Mouse (Mus musculus) T-helper 17 cell (primary cell): ENCODE measurements around the gene Kif6.

Experiments
- in situ Hi-C, 2 experiments: fragments of 300-600 bp; cut with MboI, MseI; formaldehyde crosslinking; loops; 1 replicate in 1 of 2; 2 replicates in 1 of 2; pipeline ENCODE4 v1.15.1; 2025; ENCODE audit warnings: high pct_unique_total_duplicates in 2 of 2

Gene Kif6

DNA sequence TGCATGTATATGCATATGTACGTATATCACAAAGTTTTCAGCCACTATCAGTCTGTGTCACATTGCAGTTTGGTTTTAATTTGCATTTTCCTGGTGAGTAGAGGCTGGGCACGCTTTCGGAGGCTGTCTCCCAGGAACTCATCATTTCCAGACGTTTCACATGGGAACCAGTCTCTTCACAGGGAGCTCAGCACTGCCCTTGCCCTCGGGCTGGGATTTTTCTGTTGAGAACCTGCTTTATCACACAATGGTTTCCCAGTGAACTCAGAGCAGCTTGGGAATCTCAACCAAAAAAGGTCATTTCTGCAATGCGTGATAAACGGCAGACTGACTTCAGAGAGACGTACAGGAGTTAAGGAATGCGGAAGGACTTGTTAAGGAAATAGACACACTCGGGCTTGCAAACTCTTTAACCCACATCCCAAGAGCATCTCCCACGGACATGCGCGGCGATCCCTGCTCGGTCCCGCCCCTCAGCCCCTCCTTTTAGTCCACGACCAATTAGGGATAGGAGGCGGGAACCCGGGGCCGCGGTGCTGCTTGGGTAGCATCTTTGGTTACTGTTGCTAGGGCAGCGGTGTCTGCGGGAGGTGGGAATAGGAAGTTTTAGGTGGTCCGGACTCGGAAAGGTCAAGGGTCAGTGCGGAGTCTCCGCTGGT is at the start of gene Kif6:
Kif6 (plus strand) TSS at position 560 of the 659 bp plus-strand sequence.
- in situ Hi-C loops, result no loop called here

DNA sequence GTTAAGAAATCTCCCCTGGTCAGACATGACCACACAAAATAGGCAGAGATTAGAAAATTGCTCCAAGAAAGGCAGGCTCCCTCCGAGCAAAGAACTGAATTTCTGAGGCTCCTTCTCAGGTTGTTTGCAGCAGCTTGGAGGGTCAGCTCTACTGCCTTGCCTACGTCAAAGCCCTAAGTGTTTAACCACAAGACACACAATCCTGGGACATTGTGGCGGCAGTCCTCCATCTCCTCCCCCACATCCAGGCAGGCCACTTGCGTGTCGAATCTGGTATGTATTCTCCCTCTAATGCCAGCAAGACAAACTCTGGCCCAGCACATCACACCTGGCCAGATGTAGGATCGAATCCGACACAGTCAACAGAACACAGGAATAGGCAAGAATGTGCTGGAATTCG is 46.2 kb upstream of the Kif6 start:
- in situ Hi-C loops, result no loop called here

DNA sequence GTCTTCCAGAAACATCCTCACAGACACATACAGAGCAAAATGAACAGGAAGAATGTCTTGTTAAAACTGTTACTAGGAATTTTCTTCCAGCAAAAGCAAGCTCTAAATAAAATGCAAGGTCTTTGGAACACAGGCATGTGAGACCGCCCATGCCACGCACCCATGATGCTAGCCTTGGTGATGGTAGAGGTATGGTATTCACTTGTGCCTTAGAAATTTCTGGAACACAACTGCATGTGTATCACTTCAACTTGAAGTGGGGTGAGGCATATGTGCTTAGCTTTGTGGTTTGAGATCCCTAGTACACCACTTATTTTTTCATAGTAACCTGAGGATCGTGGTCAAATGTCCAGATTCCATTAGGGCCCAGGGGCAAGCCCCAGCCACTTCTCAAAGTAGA is 37.6 kb upstream of the Kif6 start:
- in situ Hi-C loops, result loop anchor here in 1 of 2 experiments (25.0 kb wide), 1 partner anchor 1365 kb away; no protein-coding TSS in a partner anchor

DNA sequence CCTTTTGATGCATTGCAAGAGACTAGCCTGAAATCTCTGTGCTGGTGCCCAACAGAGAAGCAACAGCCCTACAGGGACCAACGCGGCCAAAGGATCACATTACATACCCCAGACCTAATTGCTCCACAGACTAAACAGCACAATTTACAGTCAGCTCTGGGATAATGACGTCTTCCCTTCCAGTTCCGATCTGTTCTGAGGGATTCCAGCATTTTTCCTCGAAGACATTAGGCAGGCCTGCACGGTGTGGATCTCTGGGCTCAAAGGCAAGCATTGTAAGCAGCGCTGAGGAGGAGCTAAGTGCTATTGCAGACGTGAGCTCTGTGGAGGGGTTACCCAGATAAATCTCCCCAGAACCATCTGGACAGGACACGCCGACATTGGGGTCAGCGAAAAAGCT is 32.5 kb upstream of the Kif6 start:
- in situ Hi-C loops, result loop anchor here in 1 of 2 experiments (25.0 kb wide), 1 partner anchor 1370 kb away; no protein-coding TSS in a partner anchor

DNA sequence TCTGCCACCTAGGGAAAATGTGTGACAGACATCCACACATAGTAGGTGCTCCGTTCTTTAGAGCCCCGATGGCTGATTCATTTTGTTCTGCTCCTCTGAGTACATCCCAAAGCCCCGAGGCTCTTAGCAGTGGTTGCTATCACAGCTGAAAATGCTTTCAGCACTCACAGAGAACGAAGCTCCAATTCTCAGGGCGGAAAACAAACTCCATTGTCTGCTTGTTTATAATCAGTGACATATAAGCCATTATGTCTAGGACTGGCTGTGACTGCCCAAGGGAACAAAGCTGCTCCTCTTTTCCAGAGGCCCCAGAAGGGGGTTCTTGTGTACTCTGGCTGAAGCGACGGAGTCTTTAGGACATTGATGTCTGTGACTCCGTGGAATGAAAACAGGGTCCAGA is 24.9 kb upstream of the Kif6 start:
- in situ Hi-C loops, result loop anchor here in 1 of 2 experiments (25.0 kb wide), 1 partner anchor 1378 kb away; no protein-coding TSS in a partner anchor

GRCm38 (mm10) chr17:49605397-49605796 is 9.5 kb upstream of the Kif6 start:
- in situ Hi-C loops, result no loop called here

DNA sequence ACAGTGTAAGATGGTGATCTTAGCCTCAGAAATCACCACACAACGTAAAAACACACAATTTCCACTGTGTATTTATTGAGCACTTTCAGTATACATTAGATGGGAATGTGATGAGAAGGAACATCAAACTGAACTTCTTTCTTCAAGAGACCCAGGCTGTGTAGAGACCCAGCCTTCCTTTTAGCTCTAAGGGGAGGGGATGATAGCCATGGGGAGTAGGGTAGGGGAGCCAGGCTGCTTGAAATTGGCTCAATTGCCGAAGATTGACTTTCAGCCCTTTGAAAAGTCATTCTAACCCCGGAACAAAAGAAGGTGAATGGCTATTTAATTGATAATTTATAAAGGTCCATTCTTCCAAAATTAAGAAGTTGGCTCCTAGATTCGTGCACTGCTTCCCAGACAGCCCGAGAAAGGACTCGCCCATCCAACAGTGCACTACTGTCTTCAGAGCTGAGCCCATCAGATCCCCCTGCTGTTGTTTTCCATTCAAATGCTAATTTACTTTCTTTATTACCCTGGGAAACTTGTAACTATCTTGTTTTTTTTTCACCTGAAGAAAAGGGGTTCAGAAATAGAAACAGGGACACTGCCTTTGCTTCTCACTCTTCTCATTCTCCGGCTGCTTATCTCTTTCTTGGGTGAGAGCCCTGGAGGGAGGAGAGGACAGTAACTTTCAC is 7.4 kb upstream of the Kif6 start:
- in situ Hi-C loops, result no loop called here

- in situ Hi-C loops, result no loop called here
These were observed 4.6 kb upstream of the Kif6 start for GRCm38 (mm10) chr17:49610296-49610695.

GRCm38 (mm10) chr17:49615241-49615651 is 310 bp downstream of the Kif6 start:
- in situ Hi-C loops, result no loop called here

DNA sequence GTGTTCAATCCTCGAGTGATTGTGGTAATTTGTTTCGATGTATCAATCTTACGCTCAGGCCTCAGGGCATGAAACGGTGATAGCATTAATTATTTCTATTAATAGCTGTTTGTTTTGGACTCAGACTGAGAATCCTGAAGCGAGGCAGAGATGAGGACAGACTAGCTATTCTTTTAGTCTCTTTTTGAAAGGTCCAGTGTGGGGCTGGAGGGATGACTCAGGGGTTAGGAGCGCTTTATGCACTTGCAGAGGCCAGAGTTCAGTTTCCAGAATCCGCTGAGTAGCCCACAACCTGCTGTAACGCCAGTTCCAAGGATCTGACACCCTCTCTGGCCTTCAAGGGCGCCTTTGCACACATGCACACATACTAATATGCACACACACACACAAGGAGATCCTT is 9.6 kb downstream of the Kif6 start:
- in situ Hi-C loops, result no loop called here

DNA sequence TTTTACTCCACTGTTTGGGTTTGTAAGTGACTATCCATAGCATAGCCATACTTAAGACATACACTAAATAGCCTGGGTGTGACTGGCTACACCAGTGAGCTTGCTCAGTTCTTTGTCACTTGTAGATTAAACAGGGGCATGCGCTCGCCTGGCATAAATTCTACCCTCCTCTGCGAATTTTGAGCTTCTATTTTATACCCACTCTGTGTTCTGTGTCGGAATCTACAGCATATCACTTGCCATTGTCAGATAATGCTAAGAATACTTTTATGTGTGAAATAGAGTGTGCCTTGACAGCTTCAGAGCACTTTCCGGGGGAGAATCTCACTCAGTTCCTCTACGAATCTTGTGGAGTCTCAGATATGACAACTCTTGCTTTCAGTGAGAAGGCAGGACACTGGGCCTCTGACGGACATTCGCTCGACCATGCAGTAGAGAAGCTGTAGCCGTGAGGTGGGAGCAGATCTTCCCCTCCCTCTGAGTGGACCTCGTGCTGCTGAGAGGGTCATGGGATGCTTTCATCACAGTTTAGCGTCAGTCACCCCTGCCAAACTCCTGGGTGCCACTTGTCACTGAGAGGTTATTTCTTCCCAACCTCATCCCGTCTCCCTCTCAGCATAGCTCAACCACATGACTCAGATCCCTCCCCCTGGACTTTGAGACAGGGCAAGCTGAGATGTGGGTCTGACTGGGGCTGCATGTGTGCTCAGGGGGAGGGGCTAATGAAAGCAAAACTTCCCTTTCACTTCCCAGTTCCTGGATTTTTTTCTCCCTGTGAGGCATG is 12.3 kb downstream of the Kif6 start:
- in situ Hi-C loops, result no loop called here

- in situ Hi-C loops, result no loop called here
These were observed 13.9 kb downstream of the Kif6 start for GRCm38 (mm10) chr17:49628875-49629274.

GRCm38 (mm10) chr17:49633041-49633440 is 18.1 kb downstream of the Kif6 start:
- in situ Hi-C loops, result no loop called here

DNA sequence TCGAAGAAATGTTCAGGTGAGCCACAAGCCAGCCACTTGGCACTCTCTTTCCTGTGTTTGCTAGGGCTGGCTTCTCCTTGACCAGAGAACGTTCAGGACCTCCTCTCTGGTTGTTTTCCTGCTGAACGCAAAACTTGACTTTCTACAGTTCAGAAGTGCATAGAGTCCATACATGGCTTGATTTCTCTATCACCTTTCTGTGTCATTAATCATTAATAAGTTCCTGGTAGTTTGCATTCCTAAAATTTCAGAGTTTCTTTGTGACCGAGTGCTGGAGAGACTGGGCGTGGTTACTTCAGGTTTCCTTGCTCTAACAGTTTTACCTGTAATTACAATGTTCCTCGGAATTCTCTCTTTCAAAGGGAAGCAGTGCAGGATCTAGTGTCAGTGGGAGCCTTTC is 27.0 kb downstream of the Kif6 start:
- in situ Hi-C loops, result no loop called here

GRCm38 (mm10) chr17:49642336-49642735 is 27.4 kb downstream of the Kif6 start:
- in situ Hi-C loops, result no loop called here

DNA sequence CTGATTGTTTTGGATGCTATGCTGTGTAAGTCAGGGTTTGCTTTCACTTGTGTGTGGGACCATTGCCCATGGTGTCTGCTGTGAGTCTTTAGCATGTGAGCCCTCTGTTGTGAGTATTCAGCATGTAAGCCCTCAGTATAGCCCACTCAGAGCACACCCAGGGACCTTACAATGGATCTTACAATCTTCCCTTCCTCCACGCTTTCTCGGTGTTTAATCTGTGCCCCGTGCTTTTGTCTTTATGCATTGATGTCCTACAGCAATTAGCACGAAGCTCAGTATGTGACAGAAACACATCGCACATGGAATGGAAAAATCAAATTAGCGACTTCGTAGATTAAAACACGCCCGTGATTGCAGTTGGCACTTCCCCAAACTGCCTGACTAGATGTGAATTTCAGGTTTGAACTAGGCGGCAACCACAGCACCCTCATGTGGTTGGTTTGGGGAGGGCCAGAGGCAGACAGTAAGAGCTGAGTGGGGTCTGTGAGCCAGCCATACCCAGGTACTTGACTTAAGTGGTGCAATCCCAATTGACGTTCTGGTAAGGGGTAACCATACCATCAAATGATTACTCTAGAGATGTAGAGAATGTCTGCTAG is 28.1 kb downstream of the Kif6 start:
- in situ Hi-C loops, result no loop called here

GRCm38 (mm10) chr17:49646267-49646666 is 31.3 kb downstream of the Kif6 start:
- in situ Hi-C loops, result no loop called here

DNA sequence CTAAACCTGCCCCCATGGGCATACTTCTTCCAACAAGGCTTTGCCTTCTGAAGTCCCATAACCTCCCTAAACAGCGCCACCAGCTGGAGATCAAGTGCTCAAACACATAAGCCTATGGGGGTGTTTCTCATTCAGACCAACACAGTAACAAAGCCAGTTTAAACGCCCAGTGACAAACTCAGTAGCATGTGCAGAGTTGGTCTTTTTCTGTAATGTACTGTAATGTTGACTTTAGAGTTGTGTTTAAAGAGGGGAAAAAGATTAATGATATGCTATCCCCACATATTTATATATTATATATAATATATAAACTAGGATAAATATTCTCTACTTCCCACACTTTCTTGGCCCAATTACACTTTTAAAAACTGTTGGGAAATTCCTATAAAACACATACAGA is 34.0 kb downstream of the Kif6 start:
- in situ Hi-C loops, result no loop called here

DNA sequence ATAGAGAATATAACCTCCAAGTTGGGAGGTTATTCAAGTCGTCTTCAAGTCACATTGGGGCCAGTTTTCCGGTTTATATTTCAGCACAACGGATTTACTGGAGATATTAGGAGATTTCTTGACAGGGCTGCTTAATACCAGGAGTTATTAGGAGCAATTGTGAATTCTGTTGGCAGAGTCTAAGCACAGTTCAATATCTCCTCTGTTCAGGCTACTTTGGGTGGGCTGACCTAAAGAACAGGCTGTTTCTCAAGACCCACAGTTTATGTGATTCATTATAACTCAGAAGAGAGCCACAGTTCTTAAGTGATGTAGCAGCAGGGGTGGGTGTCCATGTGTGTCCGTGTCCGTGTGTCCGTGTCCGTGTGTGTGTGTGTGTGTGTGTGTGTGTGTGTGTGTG is 34.5 kb downstream of the Kif6 start:
- in situ Hi-C loops, result no loop called here

- in situ Hi-C loops, result loop anchor here in 1 of 2 experiments (25.0 kb wide), 1 partner anchor 612 kb away; no protein-coding TSS in a partner anchor
These were observed 35.4 kb downstream of the Kif6 start for GRCm38 (mm10) chr17:49650366-49650765.

GRCm38 (mm10) chr17:49652357-49652756 is 37.4 kb downstream of the Kif6 start:
- in situ Hi-C loops, result loop anchor here in 1 of 2 experiments (25.0 kb wide), 1 partner anchor 610 kb away; no protein-coding TSS in a partner anchor

GRCm38 (mm10) chr17:49652800-49653199 is 37.9 kb downstream of the Kif6 start:
- in situ Hi-C loops, result loop anchor here in 1 of 2 experiments (25.0 kb wide), 1 partner anchor 610 kb away; no protein-coding TSS in a partner anchor
